Mouse (Mus musculus) lung, postnatal 0 days (tissue): ENCODE results near the gene Tnnc2. TPM values are rescaled to one million over a fixed set of nuclear protein-coding genes. Genes with fewer than 3 reads are reported as not detected.
A peak's percentile ranks its signal among the peaks of the same experiment; 100 is the strongest.

Experiments
- ATAC-seq: fragments of 200-750 bp; cut with Nextera tagmentation; 2 replicates; pipeline ENCODE4 v1.8.0; 2017; ENCODE audit warnings: moderate library complexity
- DNase-seq: peaks from one replicate; pipeline ENCODE4 v3.0.0-alpha.2; 2016; ENCODE audit warnings: low spot score
- H3K27ac ChIP-seq: fragments of 300-500 bp; sonication (generic); 2 replicates; pipeline ENCODE4 v1.5.1; 2014; ENCODE audit warnings: antibody characterized with exemption, mild to moderate bottlenecking, low read length, mixed read lengths
- H3K27me3 ChIP-seq: fragments of 300-500 bp; sonication (generic); replicated peaks from 2 replicates; pipeline ENCODE4 v1.6.1; 2014; ENCODE audit warnings: low read length, mixed read lengths; ENCODE audit not compliant: insufficient read depth
- H3K36me3 ChIP-seq: fragments of 300-500 bp; sonication (generic); 2 replicates; pipeline ENCODE4 v1.6.1; 2014; ENCODE audit warnings: low read length, mixed read lengths; ENCODE audit not compliant: insufficient read depth
- H3K4me1 ChIP-seq: fragments of 300-500 bp; sonication (generic); 2 replicates; pipeline ENCODE4 v1.6.1; 2014; ENCODE audit warnings: antibody characterized with exemption, low read depth, low read length, mixed read lengths; ENCODE audit not compliant: insufficient read depth
- H3K4me2 ChIP-seq: fragments of 300-500 bp; sonication (generic); replicated peaks from 2 replicates; pipeline ENCODE4 v1.6.1; 2014; ENCODE audit warnings: low read depth, mild to moderate bottlenecking, low read length, moderate library complexity, mixed read lengths
- H3K4me3 ChIP-seq: fragments of 300-500 bp; sonication (generic); 2 replicates; pipeline ENCODE4 v1.5.1; 2014; ENCODE audit warnings: low read depth, low read length
- H3K9ac ChIP-seq: fragments of 300-500 bp; sonication (generic); replicated peaks from 2 replicates; pipeline ENCODE4 v1.6.1; 2014; ENCODE audit warnings: low read depth, mild to moderate bottlenecking
- H3K9me3 ChIP-seq: fragments of 300-500 bp; sonication (generic); 2 replicates; pipeline ENCODE4 v1.6.1; 2016; ENCODE audit warnings: low read length, mixed read lengths
- CTCF ChIP-seq: IDR thresholded peaks from 2 replicates; pipeline ENCODE4 v1.5.1; 2016; ENCODE audit warnings: antibody characterized with exemption, mild to moderate bottlenecking
- EP300 ChIP-seq: IDR thresholded peaks from 2 replicates; pipeline ENCODE4 v1.6.1; 2016; ENCODE audit warnings: antibody characterized with exemption, mild to moderate bottlenecking, control low read depth
- WGBS: fragments of 180-500 bp; shearing (Covaris S2); extraction: QIAGEN DNeasy Blood & Tissue Kit; methylation state at CpG from one replicate; pipeline ENCODE4 v1.1.7; 2014; 5-methylcytosine and 5-hydroxymethylcytosine counted together
- polyA plus RNA-seq: library from polyadenylated mRNA; unstranded; fragments of >200 nt; fragmentation: Nextera tagmentation; extraction: Ambion mirVana; gene quantifications from 2 replicates; pipeline ENCODE4 v1.2.1, GENCODE M21; 2015

Tnnc2 gene
- polyA plus RNA-seq, 1 experiment from 2014 or later: 0.47 TPM

DNA sequence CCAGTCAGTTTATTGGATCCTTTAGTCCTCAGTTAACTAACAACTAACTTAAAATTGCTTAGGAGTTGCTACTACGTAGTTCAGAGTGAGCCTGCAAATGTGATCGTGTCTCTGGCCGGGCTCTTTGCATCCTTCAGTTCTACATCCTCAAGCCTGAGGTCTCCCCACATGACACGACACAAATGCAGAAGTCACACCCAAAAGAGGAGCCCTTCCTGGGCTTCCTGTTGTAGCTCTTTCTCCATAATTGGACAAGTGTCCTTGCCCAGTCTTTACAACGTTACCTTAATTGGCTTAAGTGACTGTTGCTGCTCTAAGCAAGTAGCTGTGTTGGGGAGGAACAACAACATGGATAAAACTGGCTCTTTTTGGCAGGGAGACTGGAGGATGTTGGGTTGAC is 35.6 kb upstream of the Tnnc2 start:
- TF ChIP-seq CTCF: no peak
- 83% methylated on average over 5 of the region's 5 CpGs for WGBS

GRCm38 (mm10) chr2:164813557-164813956 is 33.8 kb upstream of the Tnnc2 start:
- Histone ChIP-seq H3K9me3 (no peaks in the 10 kb centered on the region), H3K4me2 (no peak overlapping the region), H3K4me1 (no peaks in the 10 kb centered on the region)

More for the DNA sequence above, 35.6 kb upstream of the Tnnc2 start:
- no peaks in the 10 kb centered on the region for H3K27me3 ChIP-seq
- DNase-seq: no peak
- H3K4me2 ChIP-seq: no peak overlapping the region
- ATAC-seq: no peak
- H3K36me3 ChIP-seq: no peaks in the 10 kb centered on the region
- H3K4me1 ChIP-seq: no peaks in the 10 kb centered on the region
- H3K27ac ChIP-seq: no peak overlapping the region
- H3K9me3 ChIP-seq: no peaks in the 10 kb centered on the region
- H3K4me3 ChIP-seq: no peak overlapping the region
- no peak overlapping the region for H3K9ac ChIP-seq

GRCm38 (mm10) chr2:164806614-164807013 is 26.8 kb upstream of the Tnnc2 start:
- no peak overlapping the region for H3K27ac ChIP-seq
- no peak overlapping the region for H3K4me3 ChIP-seq
- WGBS: 68% methylated on average over 7 of the region's 7 CpGs
- no peaks in the 10 kb centered on the region for H3K36me3 ChIP-seq
- H3K4me1 ChIP-seq: peaks cover 4% of the 10 kb centered on the region; the same call in 1 of the 2 replicates
- DNase-seq: no peak
- no peaks in the 10 kb centered on the region for H3K9me3 ChIP-seq
- ATAC-seq: no peak
- H3K4me2 ChIP-seq: no peak overlapping the region
- TF ChIP-seq EP300 (no peak), CTCF (no peak)
- no peak overlapping the region for H3K9ac ChIP-seq
- H3K27me3 ChIP-seq: no peaks in the 10 kb centered on the region

More at GRCm38 (mm10) chr2:164813557-164813956, 33.8 kb upstream of the Tnnc2 start:
- H3K27ac ChIP-seq: no peak overlapping the region
- DNase-seq (no peak), ATAC-seq (no peak)
- no peak overlapping the region for H3K4me3 ChIP-seq
- TF ChIP-seq CTCF (no peak), EP300 (no peak)
- H3K36me3 ChIP-seq: no peaks in the 10 kb centered on the region
- no peak overlapping the region for H3K9ac ChIP-seq
- WGBS: 48% methylated on average over 2 of the region's 2 CpGs
- H3K27me3 ChIP-seq: no peaks in the 10 kb centered on the region

- peak; percentile 61 for ATAC-seq
- WGBS: 2% methylated on average over 21 of the region's 21 CpGs
- H3K27ac ChIP-seq: peak overlapping the region; percentile 78
- no peak for DNase-seq
- no peaks in the 10 kb centered on the region for H3K9me3 ChIP-seq
- peaks cover 4% of the 10 kb centered on the region; the same call in 1 of the 2 replicates for H3K4me1 ChIP-seq
- no peaks in the 10 kb centered on the region for H3K27me3 ChIP-seq
- TF ChIP-seq EP300 (no peak), CTCF (no peak)
- H3K4me3 ChIP-seq: peak overlapping the region; percentile 79
- peak overlapping the region; percentile 56 for H3K9ac ChIP-seq
- peak overlapping the region; percentile 58 for H3K4me2 ChIP-seq
- H3K36me3 ChIP-seq: no peaks in the 10 kb centered on the region
Measured at GRCm38 (mm10) chr2:164805332-164805718, 25.6 kb upstream of the Tnnc2 start.

GRCm38 (mm10) chr2:164804533-164805331 is 25.0 kb upstream of the Tnnc2 start, which contains the start of the genes Acot8 and Zswim3:
Acot8 (minus strand) TSS chr2:164804882.
Zswim3 (plus strand) TSS chr2:164805098.
- H3K4me3 ChIP-seq: peak within 1 kb of the TSS; percentile 79
- peak within 1 kb of the TSS; percentile 78 for H3K27ac ChIP-seq
- no peaks in the 10 kb centered on the region for H3K27me3 ChIP-seq
- peak; percentile 98 for ATAC-seq
- peak within 1 kb of the TSS; percentile 63 for H3K4me2 ChIP-seq
- DNase-seq: peak; percentile 98
- no peaks in the 10 kb centered on the region for H3K9me3 ChIP-seq
- no peaks in the 10 kb centered on the region for H3K36me3 ChIP-seq
- WGBS: under 1% methylated on average over 47 of the region's 47 CpGs
- TF ChIP-seq EP300 (peak; percentile 69; the same call in 1 of the 2 replicates), CTCF (peak; percentile 16)
- H3K9ac ChIP-seq: peak within 1 kb of the TSS; percentile 70
- peaks cover 4% of the 10 kb centered on the region; the same call in 1 of the 2 replicates for H3K4me1 ChIP-seq

- Histone ChIP-seq H3K36me3 (no peaks in the 10 kb centered on the region), H3K4me2 (peak overlapping the region; percentile 63), H3K27me3 (no peaks in the 10 kb centered on the region), H3K27ac (no peak overlapping the region), H3K9ac (peak overlapping the region; percentile 70), H3K9me3 (no peaks in the 10 kb centered on the region), H3K4me3 (peak overlapping the region; percentile 79; the same call in 1 of the 2 replicates), H3K4me1 (peaks cover 4% of the 10 kb centered on the region; the same call in 1 of the 2 replicates)
- no peak for ATAC-seq
- WGBS: 60% methylated on average over 1 of the region's 1 CpGs
- TF ChIP-seq EP300 (no peak; the same call in 1 of the 2 replicates), CTCF (no peak)
- no peak for DNase-seq
Measured at GRCm38 (mm10) chr2:164803921-164804313, 24.1 kb upstream of the Tnnc2 start.
